Mouse (Mus musculus) megakaryocyte-erythroid progenitor cell, adult 5 weeks (primary cell): ENCODE data around the gene Gjd3. TPM values are rescaled to one million over a fixed set of nuclear protein-coding genes. Genes with fewer than 3 reads are reported as not detected.

Experiments
- polyA plus RNA-seq: library from polyadenylated mRNA; stranded (reverse); fragments of >175 nt; gene quantifications from 2 replicates; pipeline ENCODE4 v1.2.3, GENCODE M21; 2012

Gene Gjd3
- 0.11 TPM in 1 of 2 replicates, not detected in the other for polyA plus RNA-seq

DNA sequence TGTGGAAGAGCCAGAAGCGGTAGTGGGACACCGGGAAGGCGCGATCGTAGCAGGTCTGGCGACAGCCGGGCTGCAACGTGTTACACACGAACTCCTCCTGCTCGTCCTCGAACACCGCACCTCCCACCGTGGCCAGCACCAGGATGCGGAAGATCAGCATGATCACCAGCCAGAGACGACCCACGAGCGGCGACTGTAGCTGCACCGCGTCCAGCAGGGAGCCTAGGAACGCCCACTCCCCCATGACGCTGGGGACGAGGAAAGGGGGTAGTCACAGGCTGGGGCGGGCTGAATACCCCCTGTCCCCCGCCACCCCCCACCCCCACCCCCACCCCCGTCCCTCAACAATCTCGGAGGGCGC lies at the start of gene Gjd3:
Gene Gjd3 (minus strand): TSS at position 244 of the 361 bp plus-strand sequence.

DNA sequence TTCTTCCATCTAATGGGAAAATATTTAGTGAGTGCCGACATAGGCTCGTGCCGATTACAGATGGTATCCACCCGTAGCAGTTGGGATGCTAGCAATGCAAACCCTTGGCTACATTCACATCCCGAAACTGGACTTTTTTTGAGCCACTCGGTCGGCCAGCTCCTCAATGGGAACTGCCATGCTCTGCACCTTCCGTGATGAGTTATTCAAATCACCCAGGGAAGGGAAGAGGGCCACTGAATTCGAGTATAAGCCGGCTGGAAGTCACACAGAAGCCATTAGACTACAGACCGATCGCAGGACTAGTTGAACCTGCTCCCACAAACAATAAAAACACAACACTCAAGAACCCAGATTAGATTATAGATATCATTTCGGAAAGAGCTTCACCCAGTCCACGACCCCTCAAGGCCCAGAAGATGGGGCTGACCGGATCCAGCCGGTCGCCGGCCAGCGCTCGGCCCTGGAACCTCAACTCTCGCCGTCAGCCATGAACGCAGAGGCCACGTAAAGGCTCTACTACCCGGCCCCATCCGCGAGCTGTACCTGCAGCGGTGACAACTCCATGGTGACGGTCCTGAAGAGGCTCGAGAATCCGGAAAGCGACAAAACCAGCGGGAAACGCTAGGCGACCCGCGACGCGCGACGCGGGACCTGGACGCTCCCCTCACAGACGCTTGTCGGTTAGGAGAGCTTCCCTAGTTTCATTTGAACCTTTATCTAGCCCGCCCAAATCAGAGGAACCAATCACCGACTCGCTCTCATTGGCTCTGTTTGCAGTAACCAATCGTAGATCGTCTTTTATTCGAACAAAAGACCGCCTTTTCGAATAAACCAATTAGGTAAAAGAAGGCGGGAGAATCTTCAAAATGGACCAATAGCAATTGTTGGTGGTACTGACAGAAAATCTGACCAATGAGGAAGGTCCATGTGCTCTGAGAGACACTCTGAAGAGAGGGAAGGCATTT lies 41.0 kb upstream of the Gjd3 start, which contains the start of gene Top2a:
Gene Top2a (minus strand): TSS at position 690 of the 968 bp plus-strand sequence.

Other genes starting within 250 kb of the Gjd3 start
- 76.8 and 81.3 TPM in 2 replicates for gene Thra, start 242.4 kb downstream of the Gjd3 start, polyA plus RNA-seq
- gene Nr1d1, start 207.7 kb downstream of the Gjd3 start, polyA plus RNA-seq: 6.6 and 10.2 TPM in 2 replicates
- gene Msl1, start 187.5 kb downstream of the Gjd3 start, polyA plus RNA-seq: 72.9 and 73.6 TPM in 2 replicates
- 35.5 and 41.4 TPM in 2 replicates for gene Casc3, start 178.1 kb downstream of the Gjd3 start, polyA plus RNA-seq
- 0.75 and 1.0 TPM in 2 replicates for gene Rapgefl1, start 146.2 kb downstream of the Gjd3 start, polyA plus RNA-seq
- 24.6 and 26.7 TPM in 2 replicates for gene Wipf2, start 119.4 kb downstream of the Gjd3 start, polyA plus RNA-seq
- 2.5 and 3.2 TPM in 2 replicates for gene Cdc6, start 75.2 kb downstream of the Gjd3 start, polyA plus RNA-seq
- 63.7 and 64.3 TPM in 2 replicates for gene Rara, start 55.2 kb downstream of the Gjd3 start, polyA plus RNA-seq
- gene Top2a, start 41.2 kb upstream of the Gjd3 start, polyA plus RNA-seq: 17.4 and 24.1 TPM in 2 replicates
- 1,080 and 1,224 TPM in 2 replicates for gene Igfbp4, start 58.2 kb upstream of the Gjd3 start, polyA plus RNA-seq
- gene Tns4, start 106.3 kb upstream of the Gjd3 start, polyA plus RNA-seq: 0.91 and 2.4 TPM in 2 replicates
- 0.24 and 1.8 TPM in 2 replicates for gene Ccr7, start 172.1 kb upstream of the Gjd3 start, polyA plus RNA-seq
- gene Smarce1, start 248.0 kb upstream of the Gjd3 start, polyA plus RNA-seq: 340 and 592 TPM in 2 replicates